Comparison of ENCODE assay signal across 7 mouse cellular contexts in the genomic region with DNA sequence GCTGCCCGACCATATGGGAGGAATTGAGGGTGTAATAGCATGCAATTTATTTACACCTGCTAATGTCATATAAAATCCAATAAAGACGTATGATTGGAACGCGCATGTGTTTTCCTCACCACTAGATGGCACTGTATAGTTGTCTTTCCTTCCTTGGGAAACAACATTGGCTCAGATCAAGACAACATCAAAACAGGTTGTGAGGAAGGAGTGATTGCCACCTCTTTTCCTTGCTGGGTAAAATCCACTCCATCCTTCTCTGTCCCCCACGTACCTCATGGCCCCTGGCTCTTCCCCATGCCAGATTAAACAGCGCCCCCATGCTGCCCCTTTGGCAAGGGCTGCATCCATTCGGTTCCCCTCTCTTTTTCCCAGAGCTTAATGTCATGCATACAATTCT. TPM values are rescaled to one million over a fixed set of nuclear protein-coding genes. Genes with fewer than 3 reads are reported as not detected.
DNase-seq lines count a peak whose midpoint lies in the region; ATAC-seq and TF ChIP-seq lines count a peak whose summit lies in the region.

No protein-coding gene starts in this region.

- peak; percentile 68 for ATAC-seq in CD4-positive, CD25-positive, alpha-beta regulatory T cell, adult 4 months
- no peak for ATAC-seq in Patski
- ATAC-seq in hematopoietic stem cell, adult 5-6 weeks (replicated peaks in 1 of 2; ENCODE audit: insufficient read depth in 1 of 2, low FRiP score in 2 of 2, low TSS enrichment in 1 of 2, low read depth in 1 of 2, poor library complexity in 2 of 2, severe bottlenecking in 2 of 2) = peak; percentile 9 to 59; a peak in 1 of 4 replicates

- in situ Hi-C loops in Patski (cut with MboI; ENCODE audit: low pct_unique_long_range_greater_than_20kb) = loop anchor here (5.0 kb wide), 1 partner anchor 287 kb away; no protein-coding TSS in a partner anchor

- CTCF ChIA-PET in Patski (lab: Charles Lee) = interaction anchor here (0.6 to 2.7 kb wide), 12 partner anchors 14 to 378 kb away, joined by 3 to 18 read pairs (median 4); no protein-coding TSS in a partner anchor

- POLR2A ChIA-PET in Patski (lab: Charles Lee) = interaction anchor here (1.1 kb wide), 1 partner anchor 9 kb away, joined by 3 read pairs; the partner anchor contains the start of gene Gtf3a

- DNase-seq in layer of hippocampus, adult 9-10 months (ENCODE audit: low spot score) = peak; percentile 44
- DNase-seq in layer of hippocampus, postnatal 25 days (ENCODE audit: extremely low spot score in 1 of 2, low spot score in 1 of 2) = no peak
- DNase-seq in Patski (ENCODE audit: low read depth, low spot score) = no peak
- DNase-seq in retina, embryonic 14.5 days (ENCODE audit: low spot score) = peak; percentile 83
- no peak for DNase-seq in ovary, adult 18-20 months (ENCODE audit: low spot score)

- no peaks in the 10 kb centered on the region for H3K27me3 ChIP-seq in Patski

- TF ChIP-seq CTCF in Patski (IDR thresholded peaks at IDR 0.05) = peak; percentile 83

RNA-seq across cellular contexts. Expression of gene Gtf3a, which starts 8.2 kb away (rescaled TPM):
- total RNA-seq in layer of hippocampus, postnatal 25 days (2021) = 10 to 100 TPM; 25.5 to 28.5 TPM
- polyA plus RNA-seq in CD4-positive, CD25-positive, alpha-beta regulatory T cell, adult 4 months (2017; shearing (Covaris generic)) = 10 to 100 TPM; 26.2 to 30.5 TPM
- polyA plus RNA-seq in Patski (2021) = 77.9 TPM
- total RNA-seq in hematopoietic stem cell, adult 5-6 weeks (2017) = 144 and 155 TPM in 2 replicates

RNA-seq across cellular contexts. Expression of gene Mtif3, which starts 23.4 kb away (rescaled TPM):
- 10 to 100 TPM; 17.4 to 18.4 TPM for total RNA-seq in layer of hippocampus, postnatal 25 days (2021)
- 10 to 100 TPM; 49.1 to 52.4 TPM for polyA plus RNA-seq in CD4-positive, CD25-positive, alpha-beta regulatory T cell, adult 4 months (2017; shearing (Covaris generic))
- 39.6 TPM for polyA plus RNA-seq in Patski (2021)
- total RNA-seq in hematopoietic stem cell, adult 5-6 weeks (2017) = 17.1 and 23.7 TPM in 2 replicates

Comparison
In these comparisons a context has a peak if more than half of its experiments do, and no peak if none do; other contexts are left out.
1. DNase-seq: peak in layer of hippocampus, adult 9-10 months (single experiment) and retina, embryonic 14.5 days (single experiment); none in layer of hippocampus, postnatal 25 days (0 of 2), Patski (single experiment) and ovary, adult 18-20 months (single experiment).